Mouse (Mus musculus): ENCODE measurements around the gene Ptf1a.

Gene Ptf1a

DNA sequence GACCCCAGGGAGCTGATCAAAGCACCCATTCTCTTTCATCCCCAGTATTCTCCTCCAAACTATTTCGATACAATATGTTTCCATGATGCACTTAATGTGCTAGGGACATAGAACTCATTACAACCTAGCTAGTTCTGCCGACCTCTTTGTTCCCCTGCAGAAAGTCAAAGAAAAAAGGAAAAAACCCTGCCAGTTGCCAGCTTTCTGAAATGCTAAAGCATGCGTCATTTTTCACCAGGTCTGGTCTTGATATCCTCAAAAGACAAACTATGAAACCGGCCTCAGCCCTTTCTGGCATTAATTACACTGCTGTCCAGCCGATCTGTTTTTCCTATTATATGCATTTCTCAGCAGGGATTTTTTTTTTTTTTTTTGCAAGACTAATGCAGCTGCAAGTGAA lies 9.8 kb downstream of the Ptf1a start:
- no peak for DNase-seq

DNA sequence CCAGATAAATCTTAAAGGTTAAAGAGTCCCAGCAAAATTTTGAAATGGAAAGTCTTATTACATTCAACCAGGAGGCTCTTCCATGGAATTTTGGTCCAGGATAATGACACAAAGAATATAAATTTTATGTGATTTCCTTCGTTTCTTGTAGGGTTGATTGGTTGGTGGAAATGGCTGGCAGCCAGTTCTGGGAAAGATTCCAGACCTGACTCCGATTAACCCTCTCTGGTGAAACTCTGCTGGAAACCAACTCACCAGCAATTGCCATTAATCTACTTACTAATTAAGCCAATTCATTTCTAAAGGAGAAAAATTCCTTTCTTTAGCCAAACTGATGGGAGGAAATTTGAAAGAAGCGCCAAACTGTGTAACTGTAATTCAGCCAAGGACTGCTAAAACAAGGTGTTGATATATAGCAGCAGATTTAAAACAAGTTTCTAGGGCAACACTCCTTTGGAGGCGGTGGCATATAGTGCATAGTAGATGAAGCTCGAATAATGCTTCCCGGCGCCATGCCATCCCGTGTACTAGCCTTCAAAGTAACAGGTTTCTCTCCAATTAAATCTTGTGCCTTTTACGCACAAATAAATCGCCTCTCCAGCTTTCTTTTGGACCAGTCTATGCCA lies 10.5 kb downstream of the Ptf1a start:
- peak; percentile 52 to 58 for DNase-seq

DNA sequence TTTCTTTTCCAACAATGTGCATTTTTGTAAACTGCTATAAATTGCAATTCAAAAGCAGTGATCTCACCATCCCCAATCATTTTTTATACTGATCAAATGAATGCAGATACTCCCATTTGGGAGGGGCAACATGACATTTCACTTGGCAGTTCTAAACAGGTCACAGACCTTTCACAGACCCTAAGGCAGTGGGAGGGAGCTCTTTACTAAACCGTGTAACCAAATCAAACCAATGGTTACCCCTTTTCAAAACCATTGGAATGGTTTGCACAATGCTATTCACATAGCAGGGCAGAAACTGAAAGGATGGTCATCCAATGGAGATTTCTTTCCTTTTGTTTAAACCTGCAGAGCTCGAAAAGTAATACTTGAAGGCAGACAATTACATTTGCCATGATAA lies 13.3 kb downstream of the Ptf1a start:
- no peak for DNase-seq

DNA sequence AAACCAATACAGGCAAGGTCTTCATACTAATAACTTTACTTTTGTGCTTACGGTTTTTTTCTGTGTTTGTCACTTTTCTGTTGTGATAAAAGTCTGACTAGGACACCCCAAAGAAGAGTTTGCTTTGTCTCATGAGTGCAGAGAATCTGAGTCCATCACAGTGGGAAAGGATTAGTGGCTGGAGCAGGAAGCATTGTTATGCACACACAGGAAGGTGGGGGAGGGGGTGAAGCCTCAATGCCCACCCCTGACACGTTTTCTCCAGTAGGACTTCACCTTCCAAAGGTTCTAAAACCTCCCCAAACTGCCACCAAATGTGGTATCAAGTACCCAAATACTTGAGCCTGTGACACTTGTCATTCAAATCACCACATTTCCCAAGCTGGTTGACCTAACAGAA lies 16.5 kb downstream of the Ptf1a start:
- no peak for DNase-seq

DNA sequence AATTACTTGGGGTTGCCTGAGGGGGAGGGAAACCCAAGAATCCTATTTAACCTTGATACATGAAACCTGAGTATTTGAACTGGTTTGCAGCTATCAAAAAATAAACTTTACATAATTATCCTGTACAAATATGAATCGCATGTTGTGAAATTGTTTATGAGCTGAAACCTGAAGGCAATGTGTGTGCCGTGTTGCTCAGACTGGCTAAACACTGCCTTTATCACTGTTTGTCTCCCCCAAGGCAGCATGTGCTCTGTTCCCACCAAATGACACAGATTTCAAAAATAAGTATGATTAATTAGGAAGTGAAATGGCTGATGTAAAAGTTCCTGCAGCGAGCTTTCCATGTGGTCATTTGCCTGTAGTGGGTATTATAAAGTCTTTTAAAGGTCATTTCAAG lies 44.8 kb downstream of the Ptf1a start:
- no peak for DNase-seq

Data from cerebellum, postnatal 14 days (tissue).